Mouse (Mus musculus): Measurements from ENCODE around the gene Dkk3.

DNA sequence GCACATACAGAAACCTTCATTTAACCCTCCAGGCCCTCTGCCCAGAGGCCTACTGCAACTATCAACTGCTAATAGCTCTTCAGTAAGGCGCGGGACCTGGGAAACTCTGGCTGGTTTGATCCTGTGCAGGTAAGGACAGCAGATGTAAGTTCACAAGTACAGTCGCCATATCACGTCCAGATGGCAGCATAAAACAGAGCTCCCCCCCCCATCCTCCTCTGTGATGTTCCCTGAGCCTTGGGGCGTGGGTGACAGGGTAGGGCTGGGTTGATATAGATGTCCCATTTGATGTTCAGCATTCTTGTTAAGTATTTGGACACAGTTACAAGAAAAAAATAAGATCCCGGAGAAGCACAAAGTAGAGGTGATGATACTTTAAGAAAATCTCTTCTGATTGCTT, 46.7 kb upstream of the Dkk3 start:
- TF ChIP-seq POLR2A (IDR thresholded peaks at IDR 0.05; ENCODE audit: low read depth, low read length) (no peak), CTCF (IDR thresholded peaks at IDR 0.05; ENCODE audit: borderline replicate concordance, insufficient read depth, low read length) (no peak)
